Mouse (Mus musculus): ENCODE data around the gene Ccn1.

Gene Ccn1

GRCm38 (mm10) chr3:145649852-145650202 lies at the start of gene Ccn1:
Gene Ccn1 (minus strand): TSS chr3:145649981.
- no peak for DNase-seq (ENCODE audit: low read depth, low spot score)

GRCm38 (mm10) chr3:145693361-145693760 lies 43.6 kb upstream of the Ccn1 start:
- DNase-seq (ENCODE audit: low read depth, low spot score): no peak

- DNase-seq (ENCODE audit: low read depth, low spot score): no peak
Measured at GRCm38 (mm10) chr3:145692037-145692436, 42.3 kb upstream of the Ccn1 start.

- no peak for DNase-seq (ENCODE audit: low read depth, low spot score)
Measured at GRCm38 (mm10) chr3:145691415-145691814, 41.6 kb upstream of the Ccn1 start.

GRCm38 (mm10) chr3:145689271-145689670 lies 39.5 kb upstream of the Ccn1 start:
- DNase-seq (ENCODE audit: low read depth, low spot score): no peak

- DNase-seq (ENCODE audit: low read depth, low spot score): no peak
Measured at GRCm38 (mm10) chr3:145687836-145688235, 38.1 kb upstream of the Ccn1 start.

- DNase-seq (ENCODE audit: low read depth, low spot score): no peak
Measured at GRCm38 (mm10) chr3:145684604-145685441, 35.0 kb upstream of the Ccn1 start.

- DNase-seq (ENCODE audit: low read depth, low spot score): no peak
Measured at GRCm38 (mm10) chr3:145684201-145684600, 34.4 kb upstream of the Ccn1 start.

- no peak for DNase-seq (ENCODE audit: low read depth, low spot score)
Measured at GRCm38 (mm10) chr3:145681348-145681935, 31.7 kb upstream of the Ccn1 start.

GRCm38 (mm10) chr3:145680686-145681085 lies 30.9 kb upstream of the Ccn1 start:
- no peak for DNase-seq (ENCODE audit: low read depth, low spot score)

- no peak for DNase-seq (ENCODE audit: low read depth, low spot score)
Measured at GRCm38 (mm10) chr3:145676212-145676611, 26.4 kb upstream of the Ccn1 start.

- no peak for DNase-seq (ENCODE audit: low read depth, low spot score)
Measured at GRCm38 (mm10) chr3:145674815-145675214, 25.0 kb upstream of the Ccn1 start.

- DNase-seq (ENCODE audit: low read depth, low spot score): no peak
Measured at GRCm38 (mm10) chr3:145666383-145666782, 16.6 kb upstream of the Ccn1 start.

- no peak for DNase-seq (ENCODE audit: low read depth, low spot score)
Measured at GRCm38 (mm10) chr3:145656993-145657713, 7.4 kb upstream of the Ccn1 start.

- DNase-seq (ENCODE audit: low read depth, low spot score): no peak
Measured at GRCm38 (mm10) chr3:145654944-145655343, 5.2 kb upstream of the Ccn1 start.

- DNase-seq (ENCODE audit: low read depth, low spot score): no peak
Measured at GRCm38 (mm10) chr3:145654028-145654427, 4.2 kb upstream of the Ccn1 start.

GRCm38 (mm10) chr3:145653191-145653940 lies 3.6 kb upstream of the Ccn1 start:
- DNase-seq (ENCODE audit: low read depth, low spot score): no peak

- no peak for DNase-seq (ENCODE audit: low read depth, low spot score)
Measured at GRCm38 (mm10) chr3:145652322-145653131, 2.7 kb upstream of the Ccn1 start.

- DNase-seq (ENCODE audit: low read depth, low spot score): no peak
Measured at GRCm38 (mm10) chr3:145651978-145652321, 2.2 kb upstream of the Ccn1 start.

- DNase-seq (ENCODE audit: low read depth, low spot score): peak; percentile 65
Measured at GRCm38 (mm10) chr3:145651029-145651977, 1.5 kb upstream of the Ccn1 start.

All from telencephalon, adult 2 months (tissue).